Mouse (Mus musculus): ENCODE data around the gene Tmem54.

- TF ChIP-seq GATA1 (IDR thresholded peaks at IDR 0.05; ENCODE audit: borderline replicate concordance, low read length) (no peak), CTCF (IDR thresholded peaks at IDR 0.05; ENCODE audit: low read depth, low read length) (no peak), GATA2 (IDR thresholded peaks at IDR 0.05; ENCODE audit: borderline replicate concordance, low read depth, low read length) (no peak)
Measured at GRCm38 (mm10) chr4:129122719-129123118, 17.4 kb downstream of the Tmem54 start.

Measured in G1E (cell line).